Mouse (Mus musculus): ENCODE measurements around the gene Tmem108.

- TF ChIP-seq POLR2A (IDR thresholded peaks at IDR 0.05; ENCODE audit: borderline replicate concordance, low read depth, low read length) (no peak), CTCF (IDR thresholded peaks at IDR 0.05; ENCODE audit: low read depth, low read length) (no peak)
Measured at GRCm38 (mm10) chr9:103780598-103780997, 19.0 kb upstream of the Tmem108 start.

Data from bone marrow macrophage, adult 2 months (primary cell).